Mouse (Mus musculus) MEL (cell line): ENCODE results near the gene Smu1. TPM values are rescaled to one million over a fixed set of nuclear protein-coding genes. Genes with fewer than 3 reads are reported as not detected.

Experiments used
- DNase-seq: peaks from one replicate; pipeline ENCODE4 v3.0.0; 2011; ENCODE audit warnings: low read depth, low spot score
- H3K27ac ChIP-seq: 2 replicates; pipeline ENCODE4 v1.5.1; 2012; ENCODE audit warnings: low read depth, mild to moderate bottlenecking, control low read depth, low read length, moderate library complexity; ENCODE audit not compliant: control insufficient read depth
- H3K27me3 ChIP-seq, 2 experiments: fragments of 150-350 bp in 1 of 2; sonication (generic) in 1 of 2; 2 replicates each; pipeline ENCODE4 v1.6.1; 2012; ENCODE audit warnings: low read length in 2 of 2, mild to moderate bottlenecking in 2 of 2, improper control_type of control experiment in 1 of 2, moderate library complexity in 1 of 2; ENCODE audit not compliant: insufficient read depth in 2 of 2, control insufficient read depth in 1 of 2
- H3K36me3 ChIP-seq, 2 experiments: 2 replicates each; pipeline ENCODE4 v1.6.1; 2012 to 2014; ENCODE audit warnings: low read length in 2 of 2, improper control_type of control experiment in 1 of 2, inconsistent platforms in 1 of 2, mild to moderate bottlenecking in 1 of 2; ENCODE audit not compliant: insufficient read depth in 2 of 2, control insufficient read depth in 1 of 2
- H3K4me1 ChIP-seq, 2 experiments: fragments of 150-350 bp in 1 of 2; sonication (generic) in 1 of 2; 2 replicates each; pipeline ENCODE4 v1.6.1; 2012; ENCODE audit warnings: low read length in 2 of 2, improper control_type of control experiment in 1 of 2, mild to moderate bottlenecking in 1 of 2; ENCODE audit not compliant: insufficient read depth in 2 of 2, control insufficient read depth in 1 of 2
- H3K4me3 ChIP-seq, 2 experiments: fragments of 150-350 bp in 1 of 2; sonication (generic) in 1 of 2; 2 replicates each; pipeline ENCODE4 v1.5.1; 2012; ENCODE audit warnings: low read depth in 2 of 2, low read length in 2 of 2, mild to moderate bottlenecking in 2 of 2, moderate library complexity in 2 of 2, control low read depth in 1 of 2, improper control_type of control experiment in 1 of 2; ENCODE audit not compliant: control insufficient read depth in 1 of 2, insufficient read depth in 1 of 2
- H3K79me2 ChIP-seq: 2 replicates; pipeline ENCODE4 v1.6.1; 2012; ENCODE audit warnings: mild to moderate bottlenecking, low read length, moderate library complexity; ENCODE audit not compliant: control insufficient read depth, poor library complexity, insufficient read depth
- H3K9ac ChIP-seq: 2 replicates; pipeline ENCODE4 v1.6.1; 2012; ENCODE audit warnings: low read depth, mild to moderate bottlenecking, control low read depth, low read length, moderate library complexity; ENCODE audit not compliant: control insufficient read depth, poor library complexity, severe bottlenecking
- H3K9me3 ChIP-seq: fragments of 150-350 bp; sonication (generic); replicated peaks from 2 replicates; pipeline ENCODE4 v1.6.1; 2012; ENCODE audit warnings: mild to moderate bottlenecking, low read length, improper control_type of control experiment, moderate library complexity; ENCODE audit not compliant: insufficient read depth
- BHLHE40 ChIP-seq: IDR thresholded peaks from 2 replicates; pipeline ENCODE4 v1.6.1; 2012; ENCODE audit warnings: low read depth, mild to moderate bottlenecking, inconsistent platforms, low read length, improper control_type of control experiment, borderline replicate concordance
- CHD1 ChIP-seq: IDR thresholded peaks from 2 replicates; pipeline ENCODE4 v1.6.1; 2012; ENCODE audit warnings: low read depth, mild to moderate bottlenecking, inconsistent platforms, low read length, improper control_type of control experiment
- CHD2 ChIP-seq: IDR thresholded peaks from 2 replicates; pipeline ENCODE4 v1.6.1; 2011; ENCODE audit warnings: low read length, improper control_type of control experiment
- CTCF ChIP-seq, 3 experiments: IDR thresholded peaks in 2 of 3; conservative IDR thresholded peaks in 1 of 3; 2 replicates each; pipeline ENCODE4 v1.5.1; 2011 to 2012; ENCODE audit warnings: low read length in 3 of 3, low read depth in 2 of 3, mild to moderate bottlenecking in 2 of 3, improper control_type of control experiment in 1 of 3, inconsistent platforms in 1 of 3, mixed read lengths in 1 of 3, moderate library complexity in 1 of 3; ENCODE audit not compliant: control insufficient read depth in 1 of 3, insufficient read depth in 1 of 3, poor library complexity in 1 of 3, severe bottlenecking in 1 of 3
- E2F4 ChIP-seq: IDR thresholded peaks from 2 replicates; pipeline ENCODE4 v1.6.1; 2011; ENCODE audit warnings: low read depth, low read length, improper control_type of control experiment, borderline replicate concordance
- ELF1 ChIP-seq: IDR thresholded peaks from 2 replicates; pipeline ENCODE4 v1.6.1; 2014; ENCODE audit warnings: low read depth, mild to moderate bottlenecking, inconsistent platforms, low read length, improper control_type of control experiment, moderate library complexity
- GABPA ChIP-seq: IDR thresholded peaks from 2 replicates; pipeline ENCODE4 v1.6.1; 2012; ENCODE audit warnings: low read depth, mild to moderate bottlenecking, inconsistent platforms, low read length, improper control_type of control experiment, moderate library complexity
- GATA1 ChIP-seq: IDR thresholded peaks from 2 replicates; pipeline ENCODE4 v1.6.1; 2011; ENCODE audit warnings: low read depth, low read length, improper control_type of control experiment
- MAX ChIP-seq: IDR thresholded peaks from 2 replicates; pipeline ENCODE4 v1.6.1; 2011; ENCODE audit warnings: low read length, improper control_type of control experiment
- MAZ ChIP-seq: IDR thresholded peaks from 2 replicates; pipeline ENCODE4 v1.6.1; 2012; ENCODE audit warnings: low read depth, mild to moderate bottlenecking, inconsistent platforms, low read length, improper control_type of control experiment
- MEF2A ChIP-seq: IDR thresholded peaks from 2 replicates; pipeline ENCODE4 v1.6.1; 2014; ENCODE audit warnings: low read depth, mild to moderate bottlenecking, inconsistent platforms, low read length, improper control_type of control experiment; ENCODE audit not compliant: poor library complexity, insufficient replicate concordance, severe bottlenecking; ENCODE audit errors: extremely low read depth
- MYB ChIP-seq: IDR thresholded peaks from 2 replicates; pipeline ENCODE4 v1.6.1; 2011; ENCODE audit warnings: mild to moderate bottlenecking, low read depth, low read length, improper control_type of control experiment
- MYC ChIP-seq: IDR thresholded peaks from 2 replicates; pipeline ENCODE4 v1.6.1; 2011; ENCODE audit warnings: low read depth, mild to moderate bottlenecking, low read length, improper control_type of control experiment, moderate library complexity
- NELFE ChIP-seq: IDR thresholded peaks from 2 replicates; pipeline ENCODE4 v1.6.1; 2011; ENCODE audit warnings: low read depth, low read length, improper control_type of control experiment
- NRF1 ChIP-seq: IDR thresholded peaks from 2 replicates; pipeline ENCODE4 v1.6.1; 2014; ENCODE audit warnings: low read depth, mild to moderate bottlenecking, inconsistent platforms, low read length, improper control_type of control experiment, moderate library complexity; ENCODE audit not compliant: poor library complexity, insufficient read depth, severe bottlenecking
- POLR2AphosphoS5 ChIP-seq: IDR thresholded peaks from 2 replicates; pipeline ENCODE4 v1.6.1; 2012; ENCODE audit warnings: low read depth, borderline replicate concordance, mild to moderate bottlenecking, inconsistent platforms, low read length, moderate library complexity, mixed read lengths
- RCOR1 ChIP-seq: IDR thresholded peaks from 2 replicates; pipeline ENCODE4 v1.6.1; 2012; ENCODE audit warnings: low read depth, mild to moderate bottlenecking, inconsistent platforms, low read length, improper control_type of control experiment
- TAL1 ChIP-seq: IDR thresholded peaks from 2 replicates; pipeline ENCODE4 v1.6.1; 2012; ENCODE audit warnings: mild to moderate bottlenecking, inconsistent platforms, low read length, moderate library complexity, mixed read lengths
- TBP ChIP-seq: IDR thresholded peaks from 2 replicates; pipeline ENCODE4 v1.8.0; 2011; ENCODE audit warnings: low read depth, low read length, improper control_type of control experiment
- TCF12 ChIP-seq: IDR thresholded peaks from 2 replicates; pipeline ENCODE4 v1.6.1; 2014; ENCODE audit warnings: low read depth, mild to moderate bottlenecking, inconsistent platforms, low read length, improper control_type of control experiment, moderate library complexity
- UBTF ChIP-seq: IDR thresholded peaks from 2 replicates; pipeline ENCODE4 v1.6.1; 2012; ENCODE audit warnings: low read depth, mild to moderate bottlenecking, inconsistent platforms, low read length, improper control_type of control experiment, moderate library complexity, borderline replicate concordance; ENCODE audit not compliant: insufficient read depth
- USF1 ChIP-seq: IDR thresholded peaks from 2 replicates; pipeline ENCODE4 v1.6.1; 2014; ENCODE audit warnings: low read depth, mild to moderate bottlenecking, inconsistent platforms, low read length, improper control_type of control experiment, moderate library complexity
- ZC3H11A ChIP-seq: IDR thresholded peaks from 2 replicates; pipeline ENCODE4 v1.6.1; 2012; ENCODE audit warnings: low read depth, mild to moderate bottlenecking, inconsistent platforms, low read length, improper control_type of control experiment
- ZNF384 ChIP-seq: IDR thresholded peaks from 2 replicates; pipeline ENCODE4 v1.6.1; 2012; ENCODE audit warnings: low read depth, mild to moderate bottlenecking, inconsistent platforms, low read length, improper control_type of control experiment
- polyA plus RNA-seq, 2 experiments: library from polyadenylated mRNA; stranded (reverse) in 1 of 2; unstranded in 1 of 2; fragments of >175 nt in 1 of 2; fragments of >200 nt in 1 of 2; gene quantifications; 2 replicates each; pipeline versions ENCODE4 v1.2.1 to v1.2.4; 2012; ENCODE audit warnings: low replicate concordance in 2 of 2, low read depth in 1 of 2; ENCODE audit not compliant: insufficient read length in 2 of 2, insufficient read depth in 1 of 2, missing spikeins in 1 of 2
- total RNA-seq: library from RNA; depleted of rRNA; stranded (reverse); fragments of 300-350 nt; gene quantifications from 2 replicates; pipeline ENCODE4 v1.2.3, GENCODE M21; 2012

Smu1 gene
- total and polyA plus RNA-seq, 3 experiments = 111 to 124 TPM; not detected in 1

DNA sequence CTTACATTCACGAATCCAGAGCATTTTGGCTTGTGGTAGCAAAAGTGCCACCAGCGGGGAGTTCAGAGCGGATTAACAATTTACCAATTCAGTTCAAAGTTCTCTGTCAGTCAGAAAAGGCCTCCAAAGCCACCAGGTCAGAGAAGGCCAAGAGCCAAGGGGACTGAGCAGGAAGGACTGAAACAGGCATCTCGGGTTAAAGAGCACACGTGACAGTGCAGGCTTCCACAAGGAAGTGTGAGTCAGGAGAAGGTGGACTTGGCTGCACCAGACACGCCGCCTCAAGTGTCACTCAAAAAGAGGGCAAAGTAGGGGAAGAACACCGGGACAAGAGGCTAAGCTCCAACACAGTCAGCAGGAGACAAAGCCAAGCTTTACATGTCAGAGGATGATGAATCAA is 57.5 kb downstream of the Smu1 start:
- peaks cover 3 to 18% of the 10 kb centered on the region in 2 experiments; a peak in 3 of 4 replicates for H3K4me1 ChIP-seq
- no peak for TF ChIP-seq GABPA
- TF ChIP-seq E2F4 = no peak
- TF ChIP-seq CHD1 = no peak
- no peak for TF ChIP-seq ELF1
- no peak for TF ChIP-seq ZNF384
- TF ChIP-seq MYB = no peak
- no peak for TF ChIP-seq CHD2
- TF ChIP-seq MYC = no peak
- TF ChIP-seq MAX = no peak
- H3K36me3 ChIP-seq = peaks cover 0 to 15% of the 10 kb centered on the region in 2 experiments; a peak in 3 of 4 replicates
- H3K79me2 ChIP-seq = peaks cover 5% of the 10 kb centered on the region; the same call in 1 of the 2 replicates
- H3K4me3 ChIP-seq = no peak overlapping the region
- no peaks in the 10 kb centered on the region for H3K27me3 ChIP-seq
- H3K9ac ChIP-seq = no peak overlapping the region
- H3K27ac ChIP-seq = no peak overlapping the region
- no peaks in the 10 kb centered on the region for H3K9me3 ChIP-seq
- DNase-seq = no peak

DNA sequence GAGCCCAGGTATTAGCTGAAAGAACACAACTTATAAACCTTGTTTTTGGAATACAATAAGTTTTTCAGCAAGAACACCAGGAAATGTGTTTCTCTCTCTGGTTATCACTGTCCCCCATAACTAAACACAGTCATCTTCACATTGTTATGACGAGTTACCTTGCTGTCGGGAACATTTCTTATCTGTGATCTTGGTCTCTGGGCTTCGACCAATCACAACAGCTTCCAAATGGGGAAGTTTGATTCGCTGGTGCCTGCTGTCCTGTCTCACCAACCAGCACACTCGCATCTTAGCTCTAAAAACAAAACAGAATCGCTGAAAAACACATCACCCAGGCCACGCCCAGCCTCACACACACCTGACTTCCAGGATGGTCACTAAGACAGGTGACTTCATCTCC is 60.7 kb downstream of the Smu1 start:
- Histone ChIP-seq H3K36me3 (peaks cover 0 to 7% of the 10 kb centered on the region in 2 experiments; a peak in 3 of 4 replicates), H3K9ac (no peak overlapping the region), H3K4me1 (peaks cover 3 to 8% of the 10 kb centered on the region in 2 experiments; a peak in 3 of 4 replicates), H3K79me2 (no peaks in the 10 kb centered on the region), H3K27ac (no peak overlapping the region), H3K27me3 (no peaks in the 10 kb centered on the region), H3K4me3 (no peak overlapping the region), H3K9me3 (no peaks in the 10 kb centered on the region)
- peak; percentile 61 for TF ChIP-seq GATA1
- no peak for TF ChIP-seq POLR2AphosphoS5
- TF ChIP-seq NELFE = no peak
- DNase-seq = peak; percentile 52

DNA sequence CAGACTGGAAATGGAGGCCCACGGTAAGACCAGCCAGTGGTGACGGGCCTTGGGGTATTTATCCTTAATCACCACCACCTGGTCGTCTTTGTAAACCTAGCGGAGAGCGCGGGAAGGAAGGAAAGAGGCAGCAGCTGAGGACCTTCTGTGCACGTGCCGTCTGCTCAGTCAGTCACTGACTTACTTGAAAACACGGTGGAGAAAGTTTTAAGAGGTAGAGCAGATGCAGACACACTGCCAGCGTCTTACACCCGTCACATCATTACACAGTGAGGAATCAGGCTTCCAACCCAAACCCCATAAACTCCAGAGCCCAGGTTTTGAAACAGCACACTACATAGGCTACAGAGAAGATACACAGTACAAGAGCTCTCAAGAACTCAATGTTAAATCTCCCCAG is 66.6 kb downstream of the Smu1 start:
- no peaks in the 10 kb centered on the region for H3K36me3 ChIP-seq
- TF ChIP-seq GABPA (no peak), NRF1 (no peak), USF1 (no peak), GATA1 (no peak), MYB (no peak), BHLHE40 (no peak), TAL1 (no peak), TCF12 (no peak), ZC3H11A (no peak), UBTF (no peak), RCOR1 (no peak), CHD1 (no peak), E2F4 (no peak), MYC (no peak), CTCF (IDR thresholded peaks at IDR 0.05 in 2 of 3, conservative IDR thresholded peaks at IDR 0.05 in 1 of 3; ENCODE audit: control insufficient read depth in 1 of 3, insufficient read depth in 1 of 3, low read depth in 2 of 3, low read length in 3 of 3, poor library complexity in 1 of 3, severe bottlenecking in 1 of 3) (no peak), MAZ (no peak), MEF2A (no peak), TBP (no peak)
- no peaks in the 10 kb centered on the region for H3K9me3 ChIP-seq
- no peak overlapping the region for H3K9ac ChIP-seq
- no peak overlapping the region for H3K27ac ChIP-seq
- H3K4me1 ChIP-seq = no peaks in the 10 kb centered on the region
- no peak for DNase-seq
- no peaks in the 10 kb centered on the region for H3K79me2 ChIP-seq
- no peaks in the 10 kb centered on the region for H3K27me3 ChIP-seq
- no peak overlapping the region for H3K4me3 ChIP-seq
